Mouse (Mus musculus): ENCODE measurements around the gene Impg2. TPM values are rescaled to one million over a fixed set of nuclear protein-coding genes. Genes with fewer than 3 reads are reported as not detected.

Gene Impg2
- polyA plus RNA-seq (2015; fragmentation: Nextera tagmentation; extraction: Ambion mirVana), result not detected in 2 replicates

DNA sequence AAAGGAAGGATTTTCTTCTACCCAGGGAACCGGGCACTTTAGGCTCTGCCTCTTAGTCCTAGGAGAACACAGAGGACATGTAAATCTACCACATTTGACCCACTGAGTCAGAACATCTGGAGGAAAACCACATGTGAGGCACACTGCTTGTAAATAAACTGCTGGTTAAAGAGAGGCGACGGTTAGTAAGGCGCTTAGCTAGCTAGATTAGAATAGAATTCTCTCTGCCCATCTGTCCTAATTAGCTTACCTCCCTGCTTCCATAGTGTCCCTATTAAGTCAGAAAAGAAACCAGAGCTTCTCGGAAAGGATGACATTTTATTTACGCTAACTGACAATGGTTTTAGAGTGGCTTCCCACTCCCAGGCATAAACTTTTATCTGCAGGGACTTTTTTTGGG is at the start of gene Impg2:
TSS of gene Impg2 (plus strand) at position 263 of the 400 bp plus-strand sequence.

Other genes starting within 250 kb of the Impg2 start
- 839 and 847 TPM in 2 replicates for gene Rpl24, start 238.0 kb upstream of the Impg2 start, polyA plus RNA-seq (2015; fragmentation: Nextera tagmentation; extraction: Ambion mirVana)
- 7.7 and 11.3 TPM in 2 replicates for gene Zbtb11, start 230.4 kb upstream of the Impg2 start, polyA plus RNA-seq (2015; fragmentation: Nextera tagmentation; extraction: Ambion mirVana)
- gene Pcnp, start 174.6 kb upstream of the Impg2 start, polyA plus RNA-seq (2015; fragmentation: Nextera tagmentation; extraction: Ambion mirVana), result 143 and 169 TPM in 2 replicates
- gene Trmt10c, start 166.5 kb upstream of the Impg2 start, polyA plus RNA-seq (2015; fragmentation: Nextera tagmentation; extraction: Ambion mirVana), result 33.1 and 36.3 TPM in 2 replicates
- gene Senp7, start 156.0 kb upstream of the Impg2 start, polyA plus RNA-seq (2015; fragmentation: Nextera tagmentation; extraction: Ambion mirVana), result 17.5 and 17.7 TPM in 2 replicates

Data from adrenal gland, postnatal 0 days (tissue).